Mouse (Mus musculus): ENCODE measurements around the gene Foxp1.

Gene Foxp1

DNA sequence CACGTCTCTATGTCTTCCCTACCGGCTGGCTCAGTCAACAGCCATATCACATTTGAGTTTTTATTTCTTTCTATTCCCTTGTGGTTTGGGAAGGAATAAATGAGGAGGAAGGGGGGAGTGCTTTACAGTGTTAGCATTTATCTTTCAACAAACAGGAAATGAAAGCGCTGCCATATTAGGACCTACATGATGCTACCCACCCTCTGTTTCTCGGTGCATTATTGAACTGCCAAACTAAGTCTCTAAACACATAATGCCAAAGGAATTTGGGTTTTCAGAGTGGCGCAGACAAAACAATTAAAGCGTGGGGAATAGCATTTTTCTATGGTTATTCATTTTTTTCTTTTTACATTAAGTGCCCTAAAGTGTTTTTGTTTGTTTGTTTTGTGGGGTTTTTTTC lies 566.8 kb downstream of the Foxp1 start:
- DNase-seq (ENCODE audit: low read depth, low spot score), result no peak

GRCm38 (mm10) chr6:98954439-98954838 lies 568.1 kb downstream of the Foxp1 start:
- DNase-seq (ENCODE audit: low read depth, low spot score), result no peak

GRCm38 (mm10) chr6:98949703-98950191 lies 572.8 kb downstream of the Foxp1 start:
- DNase-seq (ENCODE audit: low read depth, low spot score), result no peak

DNA sequence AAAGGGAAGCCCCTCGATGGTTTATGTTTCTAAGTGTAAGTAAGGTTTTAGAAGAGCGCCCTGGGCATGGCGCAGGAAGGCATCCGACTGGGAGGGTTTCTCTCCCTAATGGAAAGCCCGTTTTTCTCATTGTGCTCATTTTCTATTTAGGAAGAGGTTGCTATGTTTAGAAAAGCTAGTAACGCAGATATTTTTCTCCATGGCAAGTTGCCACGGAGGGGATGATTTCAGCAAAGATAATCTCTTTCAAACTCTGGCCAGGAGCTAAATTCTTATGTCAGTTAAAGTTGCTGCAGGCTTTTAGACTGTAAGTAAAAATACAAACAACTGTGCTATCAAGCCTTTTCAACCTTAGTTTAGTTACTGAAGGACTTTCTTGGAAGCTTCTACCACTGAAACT lies 573.2 kb downstream of the Foxp1 start:
- DNase-seq (ENCODE audit: low read depth, low spot score), result no peak

DNA sequence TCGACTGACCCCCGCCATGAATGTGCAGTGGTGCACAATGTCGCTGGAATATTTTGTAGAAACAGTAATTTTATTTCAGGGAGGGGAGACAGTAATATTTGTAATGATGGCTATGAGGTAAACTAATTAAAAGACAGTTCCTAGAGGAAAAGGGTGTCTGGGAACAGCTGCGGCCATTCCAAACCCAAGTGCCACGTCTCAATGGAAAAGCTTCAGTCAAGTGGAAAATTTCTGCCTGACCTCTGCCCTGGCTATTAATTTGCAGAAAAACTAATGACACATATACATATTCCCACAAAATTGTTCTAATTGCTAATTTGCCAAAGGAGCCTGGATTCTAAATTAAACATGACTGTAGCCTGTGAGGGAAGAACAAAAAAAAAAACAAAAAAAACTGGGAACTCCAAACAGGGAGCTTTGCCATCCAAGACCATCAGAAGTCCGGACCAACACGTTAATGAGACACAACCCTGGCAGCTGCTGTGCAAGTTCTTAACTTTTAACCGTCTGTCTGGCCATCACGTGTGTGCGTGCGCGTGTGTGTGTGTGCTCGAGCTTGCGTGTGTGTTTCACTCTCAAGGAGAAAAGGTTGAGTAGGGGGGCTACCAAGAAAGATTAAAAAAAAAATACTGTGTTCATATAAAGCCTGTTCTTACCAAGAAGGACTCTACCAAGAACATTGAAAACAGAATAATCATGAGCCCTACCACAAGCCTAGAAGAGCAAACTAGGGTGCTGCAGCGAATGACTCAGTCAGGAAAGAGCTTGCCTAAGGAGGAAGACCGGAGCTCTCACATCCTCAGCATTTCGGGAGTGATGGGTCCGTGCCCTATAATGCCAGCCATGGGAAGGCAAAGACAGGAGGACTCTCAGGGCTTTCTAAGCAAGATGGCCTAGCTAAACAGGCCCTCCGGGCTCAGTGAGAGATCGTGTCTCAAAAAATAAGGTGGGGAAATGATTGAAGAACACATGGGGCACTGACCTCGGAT lies 574.1 kb downstream of the Foxp1 start:
- no peak for DNase-seq (ENCODE audit: low read depth, low spot score)

DNA sequence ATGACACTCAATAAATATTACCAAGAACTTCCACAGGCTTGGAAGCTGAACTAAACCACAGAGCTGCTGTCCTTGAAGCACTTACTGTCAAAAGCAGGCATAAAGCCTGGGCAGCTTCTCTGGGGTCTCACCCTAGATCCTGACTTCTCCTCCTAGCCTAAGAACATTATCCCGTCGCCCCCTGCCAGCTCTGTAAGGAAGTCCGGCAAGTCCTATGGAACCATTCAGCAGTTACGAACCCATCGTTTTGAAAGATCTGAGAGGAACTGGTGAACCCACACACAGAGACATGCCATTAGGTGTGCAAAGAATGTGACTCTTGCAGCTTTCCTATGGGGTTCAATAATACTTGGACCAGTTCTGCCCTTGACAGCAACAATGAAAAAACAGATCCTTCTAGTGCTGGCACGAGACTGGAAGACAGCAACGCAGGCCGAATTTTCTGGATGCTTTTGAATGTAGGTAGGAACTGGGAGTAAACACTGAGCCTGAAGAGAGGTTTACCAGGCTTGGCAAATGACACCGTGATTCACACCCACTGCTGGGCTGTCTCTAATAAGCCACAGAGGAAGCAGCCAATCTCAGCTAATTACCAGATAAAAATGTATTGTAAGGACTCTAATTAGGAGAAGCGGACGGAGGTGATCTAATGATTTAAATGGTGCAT lies 574.9 kb downstream of the Foxp1 start:
- no peak for DNase-seq (ENCODE audit: low read depth, low spot score)

- DNase-seq (ENCODE audit: low read depth, low spot score), result no peak
Observed at GRCm38 (mm10) chr6:98946731-98947130, 575.8 kb downstream of the Foxp1 start.

- no peak for DNase-seq (ENCODE audit: low read depth, low spot score)
Observed at GRCm38 (mm10) chr6:98945496-98946412, 576.8 kb downstream of the Foxp1 start.

DNA sequence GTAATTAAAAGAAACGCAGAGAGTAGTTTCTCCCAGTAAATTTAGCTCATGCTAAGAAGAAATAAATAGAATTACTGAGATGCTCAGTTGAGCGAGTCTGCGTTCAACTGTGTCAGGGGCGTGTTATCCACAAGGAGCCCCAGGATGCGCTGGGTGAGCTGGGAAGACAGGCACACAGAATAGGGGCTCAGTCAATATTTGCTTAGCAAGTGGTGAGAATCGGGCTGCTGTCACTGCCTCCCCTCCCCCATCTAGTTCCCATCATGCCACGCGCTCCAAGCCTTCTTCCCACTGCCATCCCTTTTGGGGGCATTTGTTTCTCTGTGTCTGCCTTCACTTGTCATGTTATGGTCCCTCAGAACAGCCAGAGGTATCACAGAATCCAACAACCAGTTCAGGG lies 584.2 kb downstream of the Foxp1 start:
- DNase-seq (ENCODE audit: low read depth, low spot score), result no peak

DNA sequence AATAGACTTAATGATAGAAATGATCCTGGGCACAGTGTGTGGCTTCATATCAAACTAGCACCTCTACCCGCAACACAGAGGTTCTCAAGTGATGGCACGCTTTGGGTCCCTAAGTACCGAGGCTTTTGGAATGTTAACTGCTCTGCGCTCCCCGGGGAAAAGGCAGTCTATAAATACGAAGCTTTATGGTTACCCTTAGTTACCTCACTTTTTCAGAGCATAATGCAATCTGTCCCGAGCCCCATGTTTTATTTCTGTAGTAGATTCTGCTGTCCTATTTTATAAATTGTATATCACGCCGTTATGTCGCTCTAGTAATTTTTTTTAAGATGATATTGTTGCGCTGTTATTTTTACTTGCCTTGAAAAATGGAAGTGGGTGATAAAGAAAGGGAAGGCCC lies 585.0 kb downstream of the Foxp1 start:
- DNase-seq (ENCODE audit: low read depth, low spot score), result no peak

DNA sequence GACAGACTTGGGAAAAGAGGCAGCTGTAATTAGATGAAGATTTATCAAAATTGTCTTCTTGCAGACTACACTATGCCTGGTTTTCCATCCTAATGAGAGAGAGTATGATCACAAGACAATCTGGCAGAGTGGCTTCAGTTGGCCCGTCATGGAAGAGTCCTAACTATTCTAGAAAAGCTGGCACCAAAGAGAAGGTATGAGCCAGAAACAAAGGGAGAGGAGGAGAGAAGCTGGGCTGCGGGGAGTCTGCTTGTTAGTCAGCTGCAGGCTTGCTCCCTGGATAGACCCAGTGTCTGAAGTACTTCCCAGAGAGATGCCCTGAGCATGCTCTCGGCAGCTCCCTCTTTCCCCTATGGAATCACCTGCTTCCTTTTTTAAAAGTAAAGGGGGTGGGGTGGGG lies 586.1 kb downstream of the Foxp1 start:
- DNase-seq (ENCODE audit: low read depth, low spot score), result no peak

DNA sequence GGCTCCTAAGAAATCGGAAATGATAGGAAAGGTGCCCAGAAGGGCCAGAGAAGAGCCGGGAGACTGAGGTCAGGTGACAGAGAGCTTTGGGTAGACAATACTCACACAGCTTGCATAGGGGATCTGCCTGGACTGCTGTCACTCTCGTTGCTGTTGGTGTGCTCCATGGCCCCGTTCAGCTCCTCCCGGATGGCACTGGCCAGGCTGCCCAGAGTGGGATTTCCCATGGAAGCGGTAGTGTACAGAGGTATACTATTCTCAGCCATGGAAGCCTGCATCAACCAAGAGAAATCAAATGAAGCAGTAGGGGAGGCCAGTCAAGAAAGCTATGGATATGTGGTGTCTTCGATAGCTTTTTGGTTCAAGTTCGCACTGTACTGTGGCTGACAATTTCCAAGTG lies 587.4 kb downstream of the Foxp1 start:
- DNase-seq (ENCODE audit: low read depth, low spot score), result no peak

- no peak for DNase-seq (ENCODE audit: low read depth, low spot score)
Observed at GRCm38 (mm10) chr6:98934381-98934780, 588.1 kb downstream of the Foxp1 start.

DNA sequence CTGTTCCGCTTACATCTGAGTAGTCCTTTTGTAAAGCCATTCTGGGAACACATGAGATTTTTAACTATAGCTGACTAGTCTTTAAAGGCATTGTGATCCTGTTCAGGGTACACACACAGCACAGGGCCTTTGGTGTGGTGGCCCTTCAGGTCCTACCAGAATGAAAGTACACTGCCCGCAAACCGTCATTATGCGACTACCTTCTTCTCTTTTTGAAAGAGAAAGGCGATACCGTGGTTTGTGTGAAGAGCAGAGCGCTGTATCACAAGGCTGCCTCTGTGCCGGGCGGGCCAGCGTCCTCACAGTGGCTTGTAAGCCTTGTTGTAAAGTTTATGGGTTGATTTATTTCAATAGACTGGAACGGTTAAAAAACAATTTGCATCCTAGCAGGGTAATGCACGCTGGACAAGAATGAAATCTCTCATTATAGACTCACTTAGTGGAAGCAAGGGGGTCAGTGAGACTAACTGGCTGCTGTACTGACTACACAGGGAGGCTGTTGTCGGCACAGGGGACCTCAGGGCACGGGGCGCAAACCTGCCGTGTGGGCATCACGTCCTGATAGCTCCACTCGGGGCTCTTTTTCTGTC lies 589.3 kb downstream of the Foxp1 start:
- no peak for DNase-seq (ENCODE audit: low read depth, low spot score)

GRCm38 (mm10) chr6:98931881-98932540 lies 590.5 kb downstream of the Foxp1 start:
- no peak for DNase-seq (ENCODE audit: low read depth, low spot score)

- no peak for DNase-seq (ENCODE audit: low read depth, low spot score)
Observed at GRCm38 (mm10) chr6:98930652-98931300, 591.7 kb downstream of the Foxp1 start.

GRCm38 (mm10) chr6:98928365-98928764 lies 594.2 kb downstream of the Foxp1 start:
- DNase-seq (ENCODE audit: low read depth, low spot score), result peak; percentile 36

- no peak for DNase-seq (ENCODE audit: low read depth, low spot score)
Observed at GRCm38 (mm10) chr6:98901259-98901658, 621.3 kb downstream of the Foxp1 start.

DNA sequence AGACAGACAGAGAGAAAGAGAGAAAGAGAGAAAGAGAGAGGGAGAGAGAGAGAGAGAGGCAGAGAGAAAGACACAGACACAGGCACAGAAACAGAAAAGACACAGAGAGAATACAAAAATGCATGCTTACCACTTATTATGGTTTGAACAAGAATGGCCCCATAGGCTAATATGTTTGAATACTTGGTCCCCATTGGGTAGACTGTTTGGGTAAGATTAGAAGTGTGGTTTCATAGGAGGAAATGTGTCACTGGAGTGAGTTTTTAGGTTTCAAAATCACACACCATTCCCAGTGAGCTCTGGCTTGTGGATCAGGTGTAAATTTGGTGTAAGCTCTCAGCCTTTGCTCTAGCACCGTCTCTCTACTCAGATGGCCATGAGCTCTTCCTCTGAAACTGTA lies 644.3 kb downstream of the Foxp1 start:
- no peak for DNase-seq (ENCODE audit: low read depth, low spot score)

DNA sequence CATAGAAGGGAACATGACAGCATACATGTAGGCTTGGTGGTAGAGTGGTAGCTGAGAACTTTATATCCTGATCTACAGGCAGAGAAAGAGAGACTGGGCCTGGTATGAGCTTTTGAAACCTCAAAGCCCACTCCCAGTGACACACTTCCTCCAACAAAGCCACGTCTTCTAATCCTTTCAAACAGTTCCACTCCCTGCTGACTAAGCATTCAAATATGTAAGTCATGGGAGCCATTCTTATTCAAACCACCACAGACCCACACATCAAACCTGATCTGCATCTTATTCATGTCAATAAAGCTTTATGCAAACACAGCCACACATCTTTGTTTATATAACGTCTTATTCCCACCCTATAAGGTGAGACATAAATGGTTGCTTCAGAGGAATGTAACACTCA lies 646.1 kb downstream of the Foxp1 start:
- DNase-seq (ENCODE audit: low read depth, low spot score), result peak; percentile 14
